Mouse (Mus musculus) spleen, adult 2 months (tissue): ENCODE results near the gene Arhgap5. TPM values are rescaled to one million over a fixed set of nuclear protein-coding genes. Genes with fewer than 3 reads are reported as not detected.
A peak's percentile ranks its signal among the peaks of the same experiment; 100 is the strongest.

Experiments
- DNase-seq, 2 experiments: peaks; one replicate each; pipeline versions ENCODE4 v3.0.0 to v3.0.0-alpha.2; 2012 to 2021; ENCODE audit warnings: low spot score in 2 of 2, low read depth in 1 of 2
- H3K27ac ChIP-seq: fragments of 200-500 bp; 2 replicates; pipeline ENCODE4 v1.5.1; 2012; ENCODE audit warnings: low read length, inconsistent platforms; ENCODE audit not compliant: insufficient read depth
- H3K27me3 ChIP-seq: fragments of 200-500 bp; 2 replicates; pipeline ENCODE4 v1.6.1; 2012; ENCODE audit warnings: mild to moderate bottlenecking, moderate library complexity, low read length, inconsistent platforms; ENCODE audit not compliant: control insufficient read depth, insufficient read depth
- H3K36me3 ChIP-seq: fragments of 200-500 bp; 2 replicates; pipeline ENCODE4 v1.6.1; 2012; ENCODE audit warnings: mild to moderate bottlenecking, low read length, inconsistent platforms; ENCODE audit not compliant: control insufficient read depth, insufficient read depth
- H3K4me1 ChIP-seq: fragments of 200-500 bp; 2 replicates; pipeline ENCODE4 v1.6.1; 2011; ENCODE audit warnings: inconsistent platforms; ENCODE audit not compliant: control insufficient read depth, insufficient read depth, insufficient read length
- H3K4me3 ChIP-seq: fragments of 200-500 bp; 2 replicates; pipeline ENCODE4 v1.5.1; 2011; ENCODE audit warnings: mild to moderate bottlenecking, inconsistent platforms; ENCODE audit not compliant: insufficient read depth, insufficient read length; ENCODE audit errors: extremely low read depth
- CTCF ChIP-seq: fragments of 200-500 bp; IDR thresholded peaks from 2 replicates; pipeline ENCODE4 v1.5.1; 2011; ENCODE audit warnings: mild to moderate bottlenecking, inconsistent platforms; ENCODE audit not compliant: insufficient read depth, insufficient read length, insufficient replicate concordance; ENCODE audit errors: extremely low read depth
- POLR2A ChIP-seq: fragments of 200-500 bp; IDR thresholded peaks from 2 replicates; pipeline ENCODE4 v1.6.1; 2011; ENCODE audit warnings: low read depth, low read length, inconsistent platforms
- WGBS: fragments of 180-500 bp; shearing (Covaris S2); methylation state at CpG from one replicate; pipeline ENCODE4 v1.1.7; 2018; 5-methylcytosine and 5-hydroxymethylcytosine counted together
- polyA plus RNA-seq: library from polyadenylated mRNA; depleted of rRNA; stranded (reverse); fragments of >200 nt; gene quantifications from 2 replicates; pipeline ENCODE4 v1.2.3, GENCODE M21; 2012; rRNA removed

Gene Arhgap5
- polyA plus RNA-seq, 1 experiment: 0.55 TPM

- H3K4me1 ChIP-seq: peaks cover 4% of the 10 kb centered on the region
- whole genome bisulfite sequencing: 49% methylated on average over 13 of the region's 13 CpGs
- no peak for DNase-seq
- no peaks in the 10 kb centered on the region for H3K36me3 ChIP-seq
- H3K27me3 ChIP-seq: no peaks in the 10 kb centered on the region
- TF ChIP-seq POLR2A (no peak), CTCF (no peak)
- H3K4me3 ChIP-seq: peak overlapping the region; percentile 80; the same call in 1 of the 2 replicates
- H3K27ac ChIP-seq: peak overlapping the region; percentile 99
Observed at GRCm38 (mm10) chr12:52604992-52605652, 101.3 kb downstream of the Arhgap5 start.

DNA sequence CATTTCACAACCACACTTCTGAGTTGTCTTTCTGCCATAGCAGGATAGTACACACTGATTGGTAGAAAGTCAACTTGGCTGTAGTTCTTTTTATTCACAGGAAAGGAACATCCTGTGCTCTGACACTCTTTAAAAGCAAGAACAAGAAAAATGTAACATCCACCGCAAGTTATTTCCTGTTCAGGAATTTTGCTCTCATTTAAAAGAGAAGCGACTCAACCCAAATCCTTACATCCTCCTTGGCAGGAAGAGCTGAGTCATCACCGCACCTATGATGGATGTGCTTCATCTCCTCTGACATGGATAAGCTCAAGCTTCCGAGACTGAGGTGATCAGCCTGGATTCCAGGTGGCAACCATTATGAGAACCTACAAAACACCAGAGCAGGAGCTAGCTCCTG is 103.6 kb downstream of the Arhgap5 start:
- TF ChIP-seq POLR2A: no peak
- no peak for TF ChIP-seq CTCF
- DNase-seq: no peak
- 22% methylated on average over 4 of the region's 4 CpGs for WGBS
- Histone ChIP-seq H3K36me3 (no peaks in the 10 kb centered on the region), H3K4me1 (peaks cover 4% of the 10 kb centered on the region), H3K4me3 (no peak overlapping the region), H3K27me3 (no peaks in the 10 kb centered on the region), H3K27ac (no peak overlapping the region)

- TF ChIP-seq CTCF: no peak
- no peak for TF ChIP-seq POLR2A
- H3K27me3 ChIP-seq: no peaks in the 10 kb centered on the region
- no peak for DNase-seq
- H3K36me3 ChIP-seq: no peaks in the 10 kb centered on the region
- WGBS: 27% methylated on average over 3 of the region's 3 CpGs
- H3K4me1 ChIP-seq: no peaks in the 10 kb centered on the region; the same call in 1 of the 2 replicates
- H3K4me3 ChIP-seq: no peak overlapping the region
- no peak overlapping the region; the same call in 1 of the 2 replicates for H3K27ac ChIP-seq
Observed at GRCm38 (mm10) chr12:52615703-52616102, 111.9 kb downstream of the Arhgap5 start.

- DNase-seq: no peak
- no peak overlapping the region for H3K4me3 ChIP-seq
- no peak for TF ChIP-seq POLR2A
- no peak for TF ChIP-seq CTCF
- H3K36me3 ChIP-seq: no peaks in the 10 kb centered on the region
- no peaks in the 10 kb centered on the region for H3K27me3 ChIP-seq
- WGBS: 83% methylated on average over 5 of the region's 5 CpGs
- H3K27ac ChIP-seq: no peak overlapping the region
- no peaks in the 10 kb centered on the region; the same call in 1 of the 2 replicates for H3K4me1 ChIP-seq
Observed at GRCm38 (mm10) chr12:52618418-52619040, 114.8 kb downstream of the Arhgap5 start.

GRCm38 (mm10) chr12:52619644-52620043 is 115.9 kb downstream of the Arhgap5 start:
- Histone ChIP-seq H3K27ac (no peak overlapping the region), H3K36me3 (no peaks in the 10 kb centered on the region), H3K27me3 (no peaks in the 10 kb centered on the region), H3K4me1 (no peaks in the 10 kb centered on the region; the same call in 1 of the 2 replicates), H3K4me3 (no peak overlapping the region)
- TF ChIP-seq CTCF (no peak), POLR2A (no peak)
- DNase-seq: no peak

Other genes starting within 250 kb of the Arhgap5 start
- gene Akap6, start 195.4 kb downstream of the Arhgap5 start, polyA plus RNA-seq: 0.02 and 0.07 TPM in 2 replicates